Mouse (Mus musculus): Measurements from ENCODE around the gene Cep85l. TPM values are rescaled to one million over a fixed set of nuclear protein-coding genes. Genes with fewer than 3 reads are reported as not detected.
A peak's percentile ranks its signal among the peaks of the same experiment; 100 is the strongest.

Gene Cep85l
- total and polyA plus RNA-seq, 3 experiments, result 4.3 to 16.5 (median 16.2) TPM

- no peak for DNase-seq
- H3K4me1 ChIP-seq (ENCODE audit: control insufficient read depth, insufficient read depth, low read length), result peaks cover 13% of the 10 kb centered on the region
- H3K36me3 ChIP-seq (ENCODE audit: control insufficient read depth, insufficient read depth, low read length), result peaks cover 34% of the 10 kb centered on the region
- H3K27ac ChIP-seq, result peak overlapping the region; percentile 76
- WGBS, result 48% methylated on average over 2 of the region's 2 CpGs
- peak overlapping the region; percentile 84 for H3K9ac ChIP-seq (ENCODE audit: low read depth, low read length)
- intact Hi-C loops (cut with DNase I), result loop anchor here (2.0 kb wide), 1 partner anchor 224 kb away; no protein-coding TSS in a partner anchor
- H3K4me3 ChIP-seq, result peak overlapping the region; percentile 55
- 0 out of 2 replicates have a peak, but pooled peaks cover 1% of the 10 kb centered on the region for H3K79me2 ChIP-seq (replicated peaks; ENCODE audit: control insufficient read depth, insufficient read depth, low read length)
- peak; percentile 73 for TF ChIP-seq EP300 (IDR thresholded peaks at IDR 0.05; ENCODE audit: insufficient read depth, low read depth, low read length)
- no peak for TF ChIP-seq CTCF (IDR thresholded peaks at IDR 0.05)
- TF ChIP-seq POLR2A (IDR thresholded peaks at IDR 0.05; ENCODE audit: insufficient read depth, low read depth, low read length), result peak; percentile 72
- no peaks in the 10 kb centered on the region for H3K27me3 ChIP-seq (ENCODE audit: control insufficient read depth, insufficient read depth, low read length)
Observed at GRCm38 (mm10) chr10:53339045-53339444, 40.7 kb downstream of the Cep85l start.

GRCm38 (mm10) chr10:53337162-53337923 lies 42.4 kb downstream of the Cep85l start, which contains the start of gene Pln:
Gene Pln, plus strand, starts transcription at chr10:53337667.
- peak within 1 kb of the TSS; percentile 55 for H3K4me3 ChIP-seq

GRCm38 (mm10) chr10:53335974-53336373 lies 43.8 kb downstream of the Cep85l start:
- Histone ChIP-seq H3K27me3 (ENCODE audit: control insufficient read depth, insufficient read depth, low read length) (no peaks in the 10 kb centered on the region), H3K4me3 (peak overlapping the region; percentile 47), H3K79me2 (replicated peaks; ENCODE audit: control insufficient read depth, insufficient read depth, low read length) (peaks cover 4% of the 10 kb centered on the region; the same call in 1 of the 2 replicates), H3K4me1 (ENCODE audit: control insufficient read depth, insufficient read depth, low read length) (peaks cover 14% of the 10 kb centered on the region), H3K9ac (ENCODE audit: low read depth, low read length) (peak overlapping the region; percentile 38; the same call in 1 of the 2 replicates), H3K27ac (peak overlapping the region; percentile 88), H3K36me3 (ENCODE audit: control insufficient read depth, insufficient read depth, low read length) (peaks cover 38% of the 10 kb centered on the region)
- no peak for DNase-seq
- TF ChIP-seq CTCF (IDR thresholded peaks at IDR 0.05) (no peak), EP300 (IDR thresholded peaks at IDR 0.05; ENCODE audit: insufficient read depth, low read depth, low read length) (no peak), POLR2A (IDR thresholded peaks at IDR 0.05; ENCODE audit: insufficient read depth, low read depth, low read length) (no peak)
- intact Hi-C loops (cut with DNase I), result loop anchor here (1.0 kb wide), 1 partner anchor 12 kb away; no protein-coding TSS in a partner anchor
- WGBS, result 67% methylated on average over 3 of the region's 3 CpGs

More at GRCm38 (mm10) chr10:53337162-53337923, 42.4 kb downstream of the Cep85l start, which contains the start of gene Pln:
- Histone ChIP-seq H3K9ac (ENCODE audit: low read depth, low read length) (peak within 1 kb of the TSS; percentile 74; the same call in 1 of the 2 replicates), H3K27me3 (ENCODE audit: control insufficient read depth, insufficient read depth, low read length) (no peaks in the 10 kb centered on the region), H3K4me1 (ENCODE audit: control insufficient read depth, insufficient read depth, low read length) (peaks cover 14% of the 10 kb centered on the region), H3K36me3 (ENCODE audit: control insufficient read depth, insufficient read depth, low read length) (peaks cover 36% of the 10 kb centered on the region), H3K79me2 (replicated peaks; ENCODE audit: control insufficient read depth, insufficient read depth, low read length) (peaks cover 4% of the 10 kb centered on the region; the same call in 1 of the 2 replicates), H3K27ac (peak within 1 kb of the TSS; percentile 88)
- no peak for DNase-seq
- WGBS, result 55% methylated on average over 6 of the region's 6 CpGs
- intact Hi-C loops (cut with DNase I), result no loop called here
- 0 out of 2 replicates have a peak, but pooled peaks have one; percentile 67 for TF ChIP-seq EP300 (IDR thresholded peaks at IDR 0.05; ENCODE audit: insufficient read depth, low read depth, low read length)
- TF ChIP-seq POLR2A (IDR thresholded peaks at IDR 0.05; ENCODE audit: insufficient read depth, low read depth, low read length), result peak; percentile 94
- TF ChIP-seq CTCF (IDR thresholded peaks at IDR 0.05), result no peak

DNA sequence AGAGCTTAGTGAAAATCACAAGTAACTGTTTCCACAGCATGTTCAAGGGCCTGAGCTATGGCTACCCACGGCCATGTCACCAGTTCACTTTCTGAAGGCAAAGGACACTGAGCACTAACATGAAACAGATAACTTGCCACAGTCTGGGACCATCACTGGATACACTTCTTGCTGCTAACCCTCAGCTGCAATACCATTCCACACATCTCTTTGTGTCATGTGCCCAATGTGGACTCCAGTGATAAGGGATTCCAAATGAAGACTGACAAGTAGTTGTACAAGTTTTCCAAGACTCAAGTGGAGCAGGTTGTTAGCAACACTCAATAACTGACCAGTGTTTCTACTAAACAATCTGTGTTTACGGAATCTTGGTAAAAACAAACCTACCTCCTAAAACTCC lies 44.5 kb downstream of the Cep85l start:
- H3K79me2 ChIP-seq (replicated peaks; ENCODE audit: control insufficient read depth, insufficient read depth, low read length), result peaks cover 4% of the 10 kb centered on the region
- peak overlapping the region; percentile 88 for H3K27ac ChIP-seq
- peaks cover 42% of the 10 kb centered on the region for H3K36me3 ChIP-seq (ENCODE audit: control insufficient read depth, insufficient read depth, low read length)
- H3K27me3 ChIP-seq (ENCODE audit: control insufficient read depth, insufficient read depth, low read length), result no peaks in the 10 kb centered on the region
- H3K4me3 ChIP-seq, result no peak overlapping the region; the same call in 1 of the 2 replicates
- intact Hi-C loops (cut with DNase I), result loop anchor here (1.0 kb wide), 1 partner anchor 11 kb away; no protein-coding TSS in a partner anchor
- no peak for DNase-seq
- 56% methylated on average over 2 of the region's 2 CpGs for WGBS
- peaks cover 17% of the 10 kb centered on the region for H3K4me1 ChIP-seq (ENCODE audit: control insufficient read depth, insufficient read depth, low read length)
- H3K9ac ChIP-seq (ENCODE audit: low read depth, low read length), result peak overlapping the region; percentile 6; the same call in 1 of the 2 replicates
- 0 out of 2 replicates have a peak, but pooled peaks have one; percentile 21 for TF ChIP-seq EP300 (IDR thresholded peaks at IDR 0.05; ENCODE audit: insufficient read depth, low read depth, low read length)
- TF ChIP-seq CTCF (IDR thresholded peaks at IDR 0.05), result no peak
- peak; percentile 51; the same call in 1 of the 2 replicates for TF ChIP-seq POLR2A (IDR thresholded peaks at IDR 0.05; ENCODE audit: insufficient read depth, low read depth, low read length)

- DNase-seq, result no peak
- H3K27me3 ChIP-seq (ENCODE audit: control insufficient read depth, insufficient read depth, low read length), result no peaks in the 10 kb centered on the region
- no peak overlapping the region for H3K4me3 ChIP-seq
- H3K36me3 ChIP-seq (ENCODE audit: control insufficient read depth, insufficient read depth, low read length), result peaks cover 48% of the 10 kb centered on the region
- 31% methylated on average over 2 of the region's 2 CpGs for WGBS
- H3K79me2 ChIP-seq (replicated peaks; ENCODE audit: control insufficient read depth, insufficient read depth, low read length), result peaks cover 4% of the 10 kb centered on the region
- H3K9ac ChIP-seq (ENCODE audit: low read depth, low read length), result no peak overlapping the region; the same call in 1 of the 2 replicates
- peak; percentile 34; the same call in 1 of the 2 replicates for TF ChIP-seq POLR2A (IDR thresholded peaks at IDR 0.05; ENCODE audit: insufficient read depth, low read depth, low read length)
- TF ChIP-seq EP300 (IDR thresholded peaks at IDR 0.05; ENCODE audit: insufficient read depth, low read depth, low read length), result no peak
- peak overlapping the region; percentile 88 for H3K27ac ChIP-seq
- peaks cover 24% of the 10 kb centered on the region for H3K4me1 ChIP-seq (ENCODE audit: control insufficient read depth, insufficient read depth, low read length)
- intact Hi-C loops (cut with DNase I), result loop anchor here (2.0 kb wide), 1 partner anchor 156 kb away; no protein-coding TSS in a partner anchor
Observed at GRCm38 (mm10) chr10:53332752-53333151, 47.0 kb downstream of the Cep85l start.

Data from heart, adult 2 months (tissue).